ENCODE assay signal across 16 mouse cellular contexts in genomic region chr5:148397418-148397817, GRCm38 (mm10). TPM values are rescaled to one million over a fixed set of nuclear protein-coding genes. Genes with fewer than 3 reads are reported as not detected.
A peak's percentile ranks its signal among the peaks of the same experiment; 100 is the strongest.
DNase-seq lines count a peak whose midpoint lies in the region; ATAC-seq lines count a peak whose summit lies in the region.
"Had no signal": no experiment of that assay in that cellular context is flagged by ENCODE, and none has a peak within 500 bp of the region (broad histone marks: within the 10 kb centered on the region; RNA-seq: fewer than 3 reads in every experiment).

No protein-coding gene starts in this region.

- peaks cover 4% of the 10 kb centered on the region for H3K27me3 ChIP-seq in embryonic facial prominence, embryonic 13.5 days
- H3K27me3 ChIP-seq in embryonic facial prominence, embryonic 10.5 days (replicated peaks; ENCODE audit: low read depth, poor library complexity, severe bottlenecking), result peaks cover 22% of the 10 kb centered on the region
- no peaks in the 10 kb centered on the region for H3K27me3 ChIP-seq in liver, embryonic 11.5 days (replicated peaks; ENCODE audit: control insufficient read depth, insufficient read depth, low read length)
- H3K27me3 ChIP-seq in limb, embryonic 13.5 days, result peaks cover 4% of the 10 kb centered on the region; the same call in 1 of the 2 replicates
- H3K27me3 ChIP-seq in kidney, embryonic 14.5 days (ENCODE audit: control insufficient read depth, insufficient read depth, low read length), result no peaks in the 10 kb centered on the region

- no peak overlapping the region for H3K27ac ChIP-seq in embryonic facial prominence, embryonic 13.5 days
- no peak overlapping the region for H3K27ac ChIP-seq in embryonic facial prominence, embryonic 10.5 days (replicated peaks)
- no peak overlapping the region for H3K27ac ChIP-seq in liver, embryonic 11.5 days (ENCODE audit: low read depth, low read length)
- H3K27ac ChIP-seq in limb, embryonic 13.5 days, result no peak overlapping the region
- no peak overlapping the region for H3K27ac ChIP-seq in kidney, embryonic 14.5 days (ENCODE audit: low read depth, low read length)
- H3K27ac ChIP-seq: kidney, postnatal 0 days; layer of hippocampus, adult 2 months; midbrain, embryonic 13.5 days had no signal

- no peak overlapping the region for H3K4me3 ChIP-seq in embryonic facial prominence, embryonic 13.5 days
- no peak overlapping the region for H3K4me3 ChIP-seq in embryonic facial prominence, embryonic 10.5 days
- peak overlapping the region; percentile 88; the same call in 1 of the 2 replicates for H3K4me3 ChIP-seq in liver, embryonic 11.5 days (ENCODE audit: low read depth, low read length)
- no peak overlapping the region for H3K4me3 ChIP-seq in limb, embryonic 13.5 days
- H3K4me3 ChIP-seq in kidney, embryonic 14.5 days (ENCODE audit: low read length), result no peak overlapping the region
- H3K4me3 ChIP-seq: layer of hippocampus, adult 2 months; midbrain, embryonic 13.5 days had no signal

- ATAC-seq in embryonic facial prominence, embryonic 13.5 days (ENCODE audit: insufficient number of reproducible peaks, insufficient read depth, low FRiP score, low TSS enrichment, low read depth), result no peak
- ATAC-seq in liver, embryonic 11.5 days (replicated peaks; ENCODE audit: low FRiP score), result no peak
- ATAC-seq in limb, embryonic 13.5 days (ENCODE audit: low FRiP score, low read depth), result no peak
- ATAC-seq in kidney, embryonic 14.5 days (ENCODE audit: low FRiP score, low TSS enrichment), result no peak
- ATAC-seq: inflammation-experienced regulatory T-cells, adult 6 months; midbrain, embryonic 13.5 days had no signal

- 86% methylated on average over 4 of the region's 4 CpGs for WGBS in embryonic facial prominence, embryonic 13.5 days
- 94% methylated on average over 4 of the region's 4 CpGs for WGBS in embryonic facial prominence, embryonic 10.5 days
- 64% methylated on average over 4 of the region's 4 CpGs for WGBS in liver, embryonic 11.5 days
- 84% methylated on average over 4 of the region's 4 CpGs for WGBS in limb, embryonic 13.5 days
- 90% methylated on average over 4 of the region's 4 CpGs for WGBS in kidney, embryonic 14.5 days

- no peaks in the 10 kb centered on the region for H3K9me3 ChIP-seq in embryonic facial prominence, embryonic 13.5 days
- no peaks in the 10 kb centered on the region for H3K9me3 ChIP-seq in embryonic facial prominence, embryonic 10.5 days
- no peaks in the 10 kb centered on the region for H3K9me3 ChIP-seq in liver, embryonic 11.5 days (ENCODE audit: control insufficient read depth, low read length)
- H3K9me3 ChIP-seq in limb, embryonic 13.5 days, result no peaks in the 10 kb centered on the region
- no peaks in the 10 kb centered on the region for H3K9me3 ChIP-seq in kidney, embryonic 14.5 days (ENCODE audit: control insufficient read depth, low read length)
- H3K9me3 ChIP-seq: midbrain, embryonic 13.5 days had no signal

- H3K4me1 ChIP-seq in embryonic facial prominence, embryonic 13.5 days, result peaks cover 14% of the 10 kb centered on the region
- peaks cover 27% of the 10 kb centered on the region for H3K4me1 ChIP-seq in embryonic facial prominence, embryonic 10.5 days
- H3K4me1 ChIP-seq in liver, embryonic 11.5 days (replicated peaks; ENCODE audit: control insufficient read depth, insufficient read depth, low read length), result peaks cover 10% of the 10 kb centered on the region
- H3K4me1 ChIP-seq in limb, embryonic 13.5 days, result 0 out of 2 replicates have a peak, but pooled peaks cover 8% of the 10 kb centered on the region
- H3K4me1 ChIP-seq in kidney, embryonic 14.5 days (ENCODE audit: control insufficient read depth, insufficient read depth, low read length), result peaks cover 8% of the 10 kb centered on the region; the same call in 1 of the 2 replicates

- no peaks in the 10 kb centered on the region for H3K36me3 ChIP-seq in embryonic facial prominence, embryonic 13.5 days
- H3K36me3 ChIP-seq in embryonic facial prominence, embryonic 10.5 days (replicated peaks), result peaks cover 14% of the 10 kb centered on the region
- peaks cover 13% of the 10 kb centered on the region; the same call in 1 of the 2 replicates for H3K36me3 ChIP-seq in liver, embryonic 11.5 days (ENCODE audit: control insufficient read depth, insufficient read depth, low read length)
- peaks cover 6% of the 10 kb centered on the region; the same call in 1 of the 2 replicates for H3K36me3 ChIP-seq in limb, embryonic 13.5 days
- 0 out of 2 replicates have a peak, but pooled peaks cover 3% of the 10 kb centered on the region for H3K36me3 ChIP-seq in kidney, embryonic 14.5 days (ENCODE audit: control insufficient read depth, insufficient read depth, low read length)
- H3K36me3 ChIP-seq: midbrain, embryonic 13.5 days had no signal

- 0 out of 2 replicates have a peak overlapping the region, but pooled peaks have one; percentile 100 for H3K4me2 ChIP-seq in embryonic facial prominence, embryonic 13.5 days
- H3K4me2 ChIP-seq in liver, embryonic 11.5 days, result peak overlapping the region; percentile 96
- H3K4me2 ChIP-seq in limb, embryonic 13.5 days (replicated peaks), result peak overlapping the region; percentile 100
- H3K4me2 ChIP-seq in kidney, embryonic 14.5 days (replicated peaks; ENCODE audit: low read depth, low read length), result no peak overlapping the region

- no peak overlapping the region for H3K9ac ChIP-seq in embryonic facial prominence, embryonic 13.5 days
- 0 out of 2 replicates have a peak overlapping the region, but pooled peaks have one; percentile 6 for H3K9ac ChIP-seq in liver, embryonic 11.5 days (ENCODE audit: low read depth, low read length)
- no peak overlapping the region for H3K9ac ChIP-seq in limb, embryonic 13.5 days
- no peak overlapping the region for H3K9ac ChIP-seq in kidney, embryonic 14.5 days (ENCODE audit: low read depth, low read length)
- H3K9ac ChIP-seq: midbrain, embryonic 13.5 days had no signal

- DNase-seq in embryonic facial prominence, embryonic 10.5 days (ENCODE audit: low spot score), result no peak
- DNase-seq in liver, embryonic 11.5 days (ENCODE audit: low spot score), result no peak
- no peak for DNase-seq in liver
- DNase-seq in naive thymus-derived CD4-positive, alpha-beta T cell, adult 2 months (ENCODE audit: low read depth), result peak; percentile 18
- no peak for DNase-seq in layer of hippocampus, postnatal 25 days (ENCODE audit: extremely low spot score in 1 of 2, low spot score in 1 of 2)
- DNase-seq: cerebellum, adult 18-20 months; gastrocnemius, postnatal 10 days; lung, adult 2 months; lung, postnatal 4 days had no signal

RNA-seq across cellular contexts. Expression of gene Slc7a1, which starts 2.3 kb away (rescaled TPM):
- 10.5 and 12.3 TPM in 2 replicates for polyA plus RNA-seq in embryonic facial prominence, embryonic 13.5 days (2015; fragmentation: Nextera tagmentation; extraction: Ambion mirVana)
- polyA plus RNA-seq in embryonic facial prominence, embryonic 10.5 days (2016; fragmentation: Nextera tagmentation; extraction: Ambion mirVana), result 13.0 and 13.5 TPM in 2 replicates
- polyA plus RNA-seq in liver, embryonic 11.5 days (2014; fragmentation: Nextera tagmentation; extraction: Ambion mirVana), result 58.4 and 63.4 TPM in 2 replicates
- 13.7 and 14.9 TPM in 2 replicates for polyA plus RNA-seq in limb, embryonic 13.5 days (2015; fragmentation: Nextera tagmentation; extraction: Ambion mirVana)
- 10 to 100 TPM; 27.8 to 30.6 TPM for total RNA-seq in layer of hippocampus, postnatal 25 days (2021)
- 36.2 and 36.8 TPM in 2 replicates for polyA plus RNA-seq in kidney, embryonic 14.5 days (2014; fragmentation: Nextera tagmentation; extraction: Ambion mirVana)
